Mouse (Mus musculus) heart, embryonic 14.5 days (tissue): ENCODE results near the gene Vat1l. TPM values are rescaled to one million over a fixed set of nuclear protein-coding genes. Genes with fewer than 3 reads are reported as not detected.

Experiments used
- ATAC-seq: fragments of 200-750 bp; cut with Nextera tagmentation; 2 replicates; pipeline ENCODE4 v1.8.0; 2017; ENCODE audit warnings: low read depth, moderate TSS enrichment; ENCODE audit not compliant: insufficient number of reproducible peaks, insufficient read depth, low FRiP score
- H3K27ac ChIP-seq, 2 experiments: fragments of 200-500 bp in 1 of 2; fragments of 300-500 bp in 1 of 2; sonication (generic) in 1 of 2; replicated peaks in 1 of 2; 2 replicates each; pipeline ENCODE4 v1.5.1; 2012 to 2014; ENCODE audit warnings: low read depth in 2 of 2, low read length in 2 of 2, control low read depth in 1 of 2, mild to moderate bottlenecking in 1 of 2, mixed read lengths in 1 of 2; ENCODE audit not compliant: control insufficient read depth in 1 of 2, insufficient read depth in 1 of 2
- H3K27me3 ChIP-seq: fragments of 300-500 bp; sonication (generic); 2 replicates; pipeline ENCODE4 v1.6.1; 2014; ENCODE audit warnings: mild to moderate bottlenecking, low read length, control low read depth; ENCODE audit not compliant: control insufficient read depth, insufficient read depth
- H3K36me3 ChIP-seq: fragments of 300-500 bp; sonication (generic); 2 replicates; pipeline ENCODE4 v1.6.1; 2014; ENCODE audit warnings: mild to moderate bottlenecking, control low read depth, low read length, mixed read lengths; ENCODE audit not compliant: control insufficient read depth, insufficient read depth
- H3K4me1 ChIP-seq, 2 experiments: fragments of 200-500 bp in 1 of 2; fragments of 300-500 bp in 1 of 2; sonication (generic) in 1 of 2; 2 replicates each; pipeline ENCODE4 v1.6.1; 2012 to 2014; ENCODE audit warnings: low read length in 2 of 2, control low read depth in 1 of 2, mixed read lengths in 1 of 2; ENCODE audit not compliant: control insufficient read depth in 2 of 2, insufficient read depth in 2 of 2
- H3K4me2 ChIP-seq: fragments of 300-500 bp; sonication (generic); 2 replicates; pipeline ENCODE4 v1.6.1; 2014; ENCODE audit warnings: mild to moderate bottlenecking, low read length
- H3K4me3 ChIP-seq, 2 experiments: fragments of 200-500 bp in 1 of 2; fragments of 300-500 bp in 1 of 2; sonication (generic) in 1 of 2; 2 replicates each; pipeline ENCODE4 v1.5.1; 2012 to 2014; ENCODE audit warnings: low read length in 2 of 2, mild to moderate bottlenecking in 2 of 2, control low read depth in 1 of 2, low read depth in 1 of 2, moderate library complexity in 1 of 2; ENCODE audit not compliant: control insufficient read depth in 1 of 2, insufficient read depth in 1 of 2
- H3K9ac ChIP-seq: fragments of 300-500 bp; sonication (generic); 2 replicates; pipeline ENCODE4 v1.6.1; 2014; ENCODE audit warnings: mild to moderate bottlenecking, low read length
- H3K9me3 ChIP-seq: fragments of 300-500 bp; sonication (generic); 2 replicates; pipeline ENCODE4 v1.6.1; 2016; ENCODE audit warnings: low read length, control low read depth; ENCODE audit not compliant: control insufficient read depth
- WGBS: fragments of 180-500 bp; shearing (Covaris S2); extraction: QIAGEN DNeasy Blood & Tissue Kit; methylation state at CpG from one replicate; pipeline ENCODE4 v1.1.7; 2014; 5-methylcytosine and 5-hydroxymethylcytosine counted together
- polyA plus RNA-seq: library from polyadenylated mRNA; unstranded; fragments of >200 nt; fragmentation: Nextera tagmentation; extraction: Ambion mirVana; gene quantifications from 2 replicates; pipeline ENCODE4 v1.2.1, GENCODE M21; 2014

The Vat1l gene
- 0.20 TPM in 1 of 2 replicates, not detected in the other for polyA plus RNA-seq

- H3K4me2 ChIP-seq = peak within 1 kb of the TSS; percentile 78
- ATAC-seq = no peak
- no peak within 1 kb of the TSS for H3K27ac ChIP-seq
- under 1% methylated on average over 39 of the region's 39 CpGs for WGBS
- peaks cover 0 to 6% of the 10 kb centered on the region in 2 experiments; a peak in 3 of 4 replicates for H3K4me1 ChIP-seq
- no peak within 1 kb of the TSS for H3K9ac ChIP-seq
- no peaks in the 10 kb centered on the region for H3K9me3 ChIP-seq
- peak within 1 kb of the TSS; percentile 47 to 48 for H3K4me3 ChIP-seq
- H3K36me3 ChIP-seq = no peaks in the 10 kb centered on the region
- H3K27me3 ChIP-seq = peaks cover 38% of the 10 kb centered on the region
Observed at GRCm38 (mm10) chr8:114205221-114205901, at the start of gene Vat1l. Gene Vat1l (plus strand): TSS chr8:114205612.

- Histone ChIP-seq H3K4me2 (no peak overlapping the region), H3K4me3 (no peak overlapping the region), H3K9ac (no peak overlapping the region), H3K27me3 (no peaks in the 10 kb centered on the region), H3K4me1 (no peaks in the 10 kb centered on the region), H3K9me3 (no peaks in the 10 kb centered on the region), H3K27ac (no peak overlapping the region), H3K36me3 (no peaks in the 10 kb centered on the region)
- ATAC-seq = no peak
- WGBS = 62% methylated on average over 2 of the region's 2 CpGs
Observed at GRCm38 (mm10) chr8:114158586-114158985, 46.8 kb upstream of the Vat1l start.

- 85% methylated on average over 3 of the region's 3 CpGs for WGBS
- no peak for ATAC-seq
Observed at GRCm38 (mm10) chr8:114159666-114160065, 45.7 kb upstream of the Vat1l start.

GRCm38 (mm10) chr8:114163871-114164270, 41.5 kb upstream of the Vat1l start:
- Histone ChIP-seq H3K4me2 (no peak overlapping the region), H3K27me3 (no peaks in the 10 kb centered on the region), H3K36me3 (no peaks in the 10 kb centered on the region), H3K9ac (no peak overlapping the region), H3K9me3 (no peaks in the 10 kb centered on the region), H3K4me1 (no peaks in the 10 kb centered on the region), H3K27ac (no peak overlapping the region), H3K4me3 (no peak overlapping the region)
- no peak for ATAC-seq
- WGBS = 75% methylated on average over 3 of the region's 3 CpGs

More at GRCm38 (mm10) chr8:114159666-114160065, 45.7 kb upstream of the Vat1l start:
- H3K27me3 ChIP-seq = no peaks in the 10 kb centered on the region
- no peak overlapping the region for H3K27ac ChIP-seq
- no peaks in the 10 kb centered on the region for H3K36me3 ChIP-seq
- H3K4me2 ChIP-seq = no peak overlapping the region
- no peak overlapping the region for H3K9ac ChIP-seq
- no peaks in the 10 kb centered on the region for H3K9me3 ChIP-seq
- no peaks in the 10 kb centered on the region for H3K4me1 ChIP-seq
- H3K4me3 ChIP-seq = no peak overlapping the region

GRCm38 (mm10) chr8:114164444-114165096, 40.8 kb upstream of the Vat1l start:
- no peaks in the 10 kb centered on the region for H3K27me3 ChIP-seq
- no peak overlapping the region for H3K4me2 ChIP-seq
- H3K9ac ChIP-seq = no peak overlapping the region
- no peaks in the 10 kb centered on the region for H3K9me3 ChIP-seq
- ATAC-seq = no peak
- no peak overlapping the region for H3K4me3 ChIP-seq
- H3K27ac ChIP-seq = no peak overlapping the region
- WGBS = 84% methylated on average over 6 of the region's 6 CpGs
- no peaks in the 10 kb centered on the region for H3K4me1 ChIP-seq
- no peaks in the 10 kb centered on the region for H3K36me3 ChIP-seq

- Histone ChIP-seq H3K9me3 (no peaks in the 10 kb centered on the region), H3K9ac (no peak overlapping the region), H3K36me3 (no peaks in the 10 kb centered on the region), H3K4me2 (no peak overlapping the region), H3K4me1 (no peaks in the 10 kb centered on the region), H3K4me3 (no peak overlapping the region), H3K27me3 (no peaks in the 10 kb centered on the region), H3K27ac (no peak overlapping the region)
- ATAC-seq = no peak
- 82% methylated on average over 2 of the region's 2 CpGs for WGBS
Observed at GRCm38 (mm10) chr8:114165741-114166140, 39.7 kb upstream of the Vat1l start.

GRCm38 (mm10) chr8:114176721-114177120, 28.7 kb upstream of the Vat1l start:
- no peak for ATAC-seq
- H3K9me3 ChIP-seq = no peaks in the 10 kb centered on the region
- 70% methylated on average over 3 of the region's 3 CpGs for WGBS

More at GRCm38 (mm10) chr8:114176721-114177120, 28.7 kb upstream of the Vat1l start:
- no peaks in the 10 kb centered on the region for H3K4me1 ChIP-seq
- H3K27ac ChIP-seq = no peak overlapping the region
- H3K27me3 ChIP-seq = no peaks in the 10 kb centered on the region
- H3K4me3 ChIP-seq = no peak overlapping the region
- H3K4me2 ChIP-seq = no peak overlapping the region
- no peaks in the 10 kb centered on the region for H3K36me3 ChIP-seq
- no peak overlapping the region for H3K9ac ChIP-seq
